Mouse (Mus musculus): ENCODE data around the gene Esp4. TPM values are rescaled to one million over a fixed set of nuclear protein-coding genes. Genes with fewer than 3 reads are reported as not detected.
"Not testable (repeated sequence)": the region's sequence is repeated elsewhere in the genome, so short reads cannot be mapped to it uniquely, and the experiment has no call there.

Gene Esp4
- total RNA-seq (2015; ENCODE audit: low replicate concordance) (not detected in 2 replicates), total RNA-seq (2017; ENCODE audit: low replicate concordance) (not detected in 2 replicates)

DNA sequence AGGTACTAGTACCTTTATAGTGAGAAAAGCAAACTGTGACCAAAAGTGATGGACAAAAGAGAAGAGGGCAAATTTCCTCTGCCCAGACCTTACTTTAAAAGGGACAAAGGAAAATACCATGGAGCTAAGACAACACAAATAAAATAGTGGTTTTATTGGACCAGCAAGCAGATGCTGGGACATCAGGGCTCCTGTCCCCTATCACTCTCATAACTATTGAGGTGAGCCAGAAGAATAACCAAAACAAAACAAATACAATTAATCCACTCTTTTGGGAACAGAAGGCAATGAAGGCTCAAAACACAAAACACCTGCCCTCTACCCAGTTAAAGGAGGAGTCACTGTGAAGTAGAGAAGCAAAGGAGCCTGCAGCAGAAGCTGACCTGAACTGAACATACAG lies at the start of gene Esp4:
Gene Esp4, plus strand, starts transcription at position 301 of the 400 bp plus-strand sequence.
- ATAC-seq (replicated peaks; ENCODE audit: low FRiP score, poor library complexity, severe bottlenecking): no peak

DNA sequence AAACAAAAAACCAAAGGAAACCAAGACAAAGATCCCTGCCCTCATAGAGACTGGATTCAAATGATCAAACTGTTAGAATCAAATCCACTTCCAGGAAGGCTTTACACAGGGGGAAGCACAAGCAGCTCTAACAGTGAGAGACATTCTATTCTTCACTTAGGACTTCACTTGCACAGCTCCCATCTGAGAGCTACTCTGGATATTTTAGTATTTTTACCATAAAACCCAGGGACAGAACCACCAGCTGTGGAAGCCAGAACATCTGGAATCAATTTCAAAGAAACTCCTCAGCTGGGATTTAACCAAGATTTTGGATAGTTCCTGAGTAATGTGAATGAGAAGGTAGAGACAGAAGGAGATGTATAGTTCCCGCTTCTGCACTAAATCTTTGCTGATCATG lies 44.9 kb upstream of the Esp4 start:
- no peak for ATAC-seq (replicated peaks; ENCODE audit: low FRiP score, poor library complexity, severe bottlenecking)

DNA sequence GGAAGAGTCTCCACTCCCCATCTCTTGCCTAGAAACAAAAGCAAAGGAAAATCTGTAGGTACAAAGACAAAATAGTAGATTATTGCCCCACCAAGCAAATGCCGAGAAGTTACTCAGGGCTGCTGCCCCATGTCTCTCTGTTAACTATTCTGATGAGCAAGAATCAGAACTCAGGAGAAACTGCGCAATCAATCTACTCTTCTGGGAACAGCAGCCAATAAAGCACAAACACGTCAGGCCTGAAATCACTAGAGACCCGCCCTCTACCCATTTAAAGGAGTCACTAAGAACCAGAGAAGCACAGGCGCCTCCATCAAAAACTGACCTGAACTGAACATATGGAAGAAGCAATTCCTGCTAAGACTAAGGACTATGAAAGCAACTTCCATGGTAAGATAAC lies 37.2 kb upstream of the Esp4 start, which contains the start of gene Esp6:
Gene Esp6, plus strand, starts transcription at position 301 of the 400 bp plus-strand sequence.
- ATAC-seq (replicated peaks; ENCODE audit: low FRiP score, poor library complexity, severe bottlenecking): no peak

DNA sequence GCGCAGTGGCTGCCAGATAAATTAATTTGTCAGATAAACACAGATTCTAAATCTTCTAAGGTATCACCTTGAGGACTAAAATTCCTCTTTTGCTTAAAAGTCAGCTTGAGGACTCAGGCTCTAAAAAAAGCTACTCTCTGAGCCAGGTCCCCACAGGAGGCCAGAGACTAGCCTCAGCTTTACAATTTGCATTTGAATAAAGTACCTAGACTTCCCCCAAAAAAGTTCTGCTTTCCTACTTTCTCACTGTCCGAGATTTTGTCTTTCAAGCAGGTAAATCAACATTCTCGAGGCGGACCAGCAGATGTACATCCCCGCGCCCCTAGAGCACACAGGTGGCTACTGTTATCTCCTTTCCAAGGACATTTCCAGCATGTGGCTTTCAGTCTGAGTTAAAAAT lies 14.5 kb upstream of the Esp4 start:
- not testable (repeated sequence) for ATAC-seq (replicated peaks; ENCODE audit: low FRiP score, poor library complexity, severe bottlenecking)

DNA sequence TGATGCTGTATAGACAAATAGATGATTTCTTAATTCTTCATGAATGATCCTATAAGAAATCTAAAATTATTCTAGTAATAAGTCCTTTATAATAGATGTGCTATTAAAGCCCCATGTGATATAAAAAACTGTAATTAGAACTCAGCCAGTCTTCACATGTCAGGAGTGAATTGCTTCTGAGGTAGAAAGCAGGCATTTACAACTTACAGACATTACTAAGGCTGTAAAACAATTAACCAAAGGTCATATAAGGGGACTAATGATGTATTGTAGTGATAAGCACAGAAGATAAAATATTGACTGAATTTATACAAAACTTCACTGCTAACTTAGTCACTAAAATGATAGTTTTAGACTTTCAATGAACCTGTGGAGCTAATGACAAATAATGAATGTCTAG lies 7.1 kb upstream of the Esp4 start:
- no peak for ATAC-seq (replicated peaks; ENCODE audit: low FRiP score, poor library complexity, severe bottlenecking)

DNA sequence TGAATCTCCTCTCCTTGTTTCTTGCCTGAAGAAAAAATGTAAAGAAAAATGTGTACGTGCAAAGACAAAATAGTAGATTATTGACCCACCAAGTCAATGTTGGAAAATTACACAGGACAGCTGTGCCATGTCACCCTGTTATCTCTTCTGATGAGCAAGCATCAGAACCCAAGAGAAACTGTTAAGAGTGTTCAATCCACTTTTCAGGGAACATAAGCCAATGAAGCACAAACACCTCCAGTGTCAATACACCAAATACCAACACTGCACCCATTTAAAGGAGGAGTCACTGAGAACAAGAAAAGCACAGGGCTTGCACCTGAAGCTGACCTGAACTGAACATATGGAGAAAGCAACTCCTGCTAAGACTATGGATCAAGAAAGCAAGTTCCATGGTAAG lies 33.4 kb downstream of the Esp4 start, which contains the start of gene Esp3:
Gene Esp3, plus strand, starts transcription at position 301 of the 400 bp plus-strand sequence.
- not testable (repeated sequence) for ATAC-seq (replicated peaks; ENCODE audit: low FRiP score, poor library complexity, severe bottlenecking)

Other genes with a start within 250 kb of the Esp4 start
- not detected in 2 replicates for gene Esp8, start 78.6 kb upstream of the Esp4 start, total RNA-seq (2015; ENCODE audit: low replicate concordance)
- not detected in 2 replicates for gene Esp8, start 78.6 kb upstream of the Esp4 start, total RNA-seq (2017; ENCODE audit: low replicate concordance)
- not detected in 2 replicates for gene Esp6, start 37.1 kb upstream of the Esp4 start, total RNA-seq (2015; ENCODE audit: low replicate concordance)
- gene Esp6, start 37.1 kb upstream of the Esp4 start, total RNA-seq (2017; ENCODE audit: low replicate concordance): not detected in 2 replicates
- gene Esp3, start 33.5 kb downstream of the Esp4 start, total RNA-seq (2015; ENCODE audit: low replicate concordance): not detected in 2 replicates
- gene Esp3, start 33.5 kb downstream of the Esp4 start, total RNA-seq (2017; ENCODE audit: low replicate concordance): not detected in 2 replicates
- not detected in 2 replicates for gene Esp1, start 128.5 kb downstream of the Esp4 start, total RNA-seq (2015; ENCODE audit: low replicate concordance)
- gene Esp1, start 128.5 kb downstream of the Esp4 start, total RNA-seq (2017; ENCODE audit: low replicate concordance): not detected in 2 replicates
- gene Crisp2, start 208.4 kb downstream of the Esp4 start, total RNA-seq (2015; ENCODE audit: low replicate concordance): 1.3 TPM in 1 of 2 replicates, not detected in the other
- gene Crisp2, start 208.4 kb downstream of the Esp4 start, total RNA-seq (2017; ENCODE audit: low replicate concordance): not detected in 2 replicates
- 908 and 1,028 TPM in 2 replicates for gene Rhag, start 212.5 kb downstream of the Esp4 start, total RNA-seq (2015; ENCODE audit: low replicate concordance)
- 496 and 547 TPM in 2 replicates for gene Rhag, start 212.5 kb downstream of the Esp4 start, total RNA-seq (2017; ENCODE audit: low replicate concordance)